Mouse (Mus musculus) spleen, postnatal 36 days (tissue): ENCODE data around the gene Atp11a.

Experiments
- DNase-seq, 2 experiments: peaks; one replicate each; pipeline ENCODE4 v3.0.0; 2022; ENCODE audit warnings: low spot score in 2 of 2, mixed read lengths in 1 of 2

Gene Atp11a

DNA sequence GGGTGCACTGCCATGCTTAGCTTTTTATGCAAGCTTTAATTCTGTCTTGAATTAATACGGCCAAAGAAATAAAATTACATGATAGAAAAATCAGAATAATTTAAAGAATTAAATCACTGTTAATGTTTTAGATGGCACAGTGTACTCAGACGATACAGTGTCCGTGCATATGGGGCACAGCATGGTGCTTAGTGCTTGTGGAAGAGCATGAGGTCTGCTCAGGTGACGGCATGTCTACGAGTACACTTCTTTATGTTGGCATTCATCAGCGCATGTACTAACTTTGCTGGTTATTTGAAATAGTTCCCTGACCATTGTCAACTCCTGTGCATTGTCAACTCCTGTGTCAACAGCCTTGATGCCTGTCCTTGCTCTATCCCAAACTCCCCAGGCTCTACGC, 12.5 kb downstream of the Atp11a start:
- DNase-seq = no peak

DNA sequence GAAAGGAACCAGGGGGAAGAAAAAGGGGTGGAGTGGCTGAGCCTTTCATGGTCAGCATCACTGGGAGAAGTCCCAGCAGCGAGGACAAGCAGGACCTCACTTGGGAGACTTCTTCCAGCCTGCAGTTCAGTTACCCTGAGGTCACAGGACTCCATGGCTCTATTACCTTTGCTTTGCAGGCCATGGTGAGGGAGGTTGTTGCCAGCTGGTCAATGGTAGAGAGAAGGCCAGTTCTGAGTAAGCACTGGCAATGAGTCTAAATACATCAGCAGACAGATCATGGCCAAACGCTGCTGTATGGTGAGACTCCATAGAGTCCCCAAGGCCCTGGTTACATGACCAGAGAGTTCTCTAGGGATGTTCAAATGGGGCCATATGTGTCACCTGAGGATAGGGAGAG, 15.5 kb downstream of the Atp11a start:
- no peak for DNase-seq

DNA sequence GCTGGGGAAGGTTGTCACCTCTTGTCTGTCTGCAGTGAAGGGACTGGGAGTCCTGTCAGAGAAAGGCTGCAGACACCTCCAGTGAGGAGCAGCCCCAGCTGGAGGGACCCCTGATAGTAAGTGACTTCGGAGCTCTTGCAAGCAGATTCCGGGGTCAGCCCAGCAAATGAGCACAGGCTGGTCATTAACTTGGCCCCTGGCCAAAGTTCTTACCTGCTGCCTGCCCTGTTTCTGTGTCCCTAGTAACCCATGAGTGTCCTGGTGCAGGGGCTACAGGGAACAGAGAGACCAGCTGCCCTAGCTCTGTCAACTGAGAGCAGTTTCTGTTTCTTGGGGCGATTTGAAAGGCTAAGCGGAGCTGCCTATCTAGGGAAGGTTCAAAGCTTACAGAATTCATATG, 17.1 kb downstream of the Atp11a start:
- no peak for DNase-seq

DNA sequence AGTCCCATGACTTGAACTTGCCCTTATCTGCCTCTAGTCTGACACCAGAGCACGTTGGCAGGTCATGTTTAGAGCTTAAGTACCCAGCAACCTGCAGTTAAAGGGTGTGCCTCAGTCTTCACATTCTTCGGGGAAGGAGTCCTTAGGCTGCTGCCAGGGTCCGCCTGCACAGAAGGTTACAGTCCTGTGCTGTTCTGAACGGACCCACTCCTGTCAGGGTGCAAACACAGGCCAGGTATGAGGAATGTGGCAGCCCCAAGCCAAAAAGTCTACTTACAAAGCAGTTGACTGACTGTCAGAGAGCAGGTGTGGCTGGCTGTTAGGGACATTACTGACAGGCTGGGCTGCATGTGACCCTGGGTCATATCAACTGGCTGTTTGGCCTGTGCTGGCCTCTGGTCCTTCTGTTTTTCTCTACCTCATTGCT, 18.1 kb downstream of the Atp11a start:
- DNase-seq = no peak

DNA sequence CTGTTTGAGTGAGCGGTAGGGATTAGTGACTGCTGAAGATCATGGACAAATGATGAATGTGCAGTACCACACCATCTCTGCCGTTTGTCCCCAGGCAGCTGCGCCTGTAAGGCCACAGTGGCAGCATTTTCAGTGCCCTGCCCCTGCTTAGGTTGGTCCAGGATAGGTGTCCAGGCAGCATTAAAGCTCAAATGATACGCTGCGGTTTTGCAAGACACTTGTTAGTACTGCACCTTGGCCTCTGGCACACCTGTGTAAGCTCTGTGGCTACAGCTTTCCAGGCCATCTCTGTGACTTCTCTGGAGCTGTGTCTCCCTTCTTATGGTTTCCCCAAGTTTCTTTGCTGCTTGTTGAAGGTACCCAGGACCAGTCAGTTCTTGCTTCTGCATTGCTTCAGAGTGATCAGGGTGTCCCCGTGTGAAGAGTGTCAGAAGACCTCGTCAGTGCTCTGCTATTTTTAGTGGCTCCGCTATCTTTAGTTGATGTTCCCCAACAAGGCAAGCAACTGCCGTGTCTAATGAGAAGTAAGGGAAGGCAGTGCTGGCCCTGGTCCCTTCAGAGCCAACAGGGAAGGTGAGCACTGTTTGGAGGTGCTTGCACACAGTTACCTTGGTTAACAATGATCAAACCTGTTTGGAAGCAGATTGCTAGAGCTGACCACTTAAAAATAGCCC, 18.6 kb downstream of the Atp11a start:
- DNase-seq = no peak

DNA sequence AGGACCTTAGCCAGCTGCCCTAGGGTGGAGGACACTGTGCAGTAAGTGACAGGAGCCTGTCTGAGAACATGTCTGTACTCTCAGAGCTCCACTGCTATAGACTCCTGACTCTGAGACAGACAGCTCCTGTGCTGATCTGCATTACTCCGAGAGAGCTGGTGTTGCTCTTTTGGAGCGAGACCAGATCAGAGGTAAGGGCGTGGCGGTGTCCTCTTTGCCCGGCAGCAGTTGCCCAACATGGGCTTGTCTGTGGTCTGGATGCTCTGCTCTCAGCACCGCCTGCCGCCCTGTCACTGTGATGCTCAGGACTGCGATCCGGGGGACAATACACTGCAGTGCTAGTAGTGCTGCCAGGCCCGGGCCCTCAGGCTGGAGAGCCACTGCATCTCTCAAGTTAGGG, 19.4 kb downstream of the Atp11a start:
- no peak for DNase-seq

DNA sequence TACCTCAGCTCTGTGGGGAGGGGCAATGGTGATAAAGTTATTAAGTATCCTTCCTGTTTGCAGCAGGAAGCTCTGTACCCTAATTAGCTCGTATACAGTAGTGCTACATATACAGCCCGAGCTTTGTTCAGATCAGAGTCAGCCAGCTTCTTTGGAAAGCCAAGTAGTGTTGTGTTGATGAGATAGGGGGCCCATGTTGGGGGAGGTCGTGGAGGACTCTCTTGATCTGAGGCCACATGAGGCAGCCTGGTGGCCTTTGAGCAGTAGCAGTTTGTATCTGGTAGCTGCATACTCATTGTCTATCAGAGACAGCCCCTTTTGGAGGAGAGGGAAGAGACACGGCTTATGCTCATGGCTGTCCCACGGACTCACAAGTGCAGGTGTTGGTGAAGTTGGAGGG, 20.4 kb downstream of the Atp11a start:
- DNase-seq = no peak

DNA sequence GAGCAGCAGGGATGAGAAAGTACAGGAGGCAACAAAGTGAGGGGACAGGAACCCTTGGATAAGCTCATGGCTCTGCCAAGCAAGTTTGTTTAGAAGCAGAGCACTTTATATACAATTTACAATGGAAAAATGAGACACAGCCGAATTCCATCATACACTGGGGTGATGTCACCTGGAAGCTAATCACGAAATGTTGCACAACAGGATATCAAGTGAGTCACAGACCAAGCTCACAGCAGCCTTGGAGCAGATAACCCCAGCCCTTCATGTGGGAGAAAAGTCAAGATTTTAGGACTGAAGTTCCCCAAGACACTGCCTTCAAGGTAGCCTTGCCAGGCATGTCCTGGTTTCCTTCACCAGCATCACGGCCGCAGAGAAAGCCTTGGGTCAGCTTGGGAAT, 22.7 kb downstream of the Atp11a start:
- no peak for DNase-seq

DNA sequence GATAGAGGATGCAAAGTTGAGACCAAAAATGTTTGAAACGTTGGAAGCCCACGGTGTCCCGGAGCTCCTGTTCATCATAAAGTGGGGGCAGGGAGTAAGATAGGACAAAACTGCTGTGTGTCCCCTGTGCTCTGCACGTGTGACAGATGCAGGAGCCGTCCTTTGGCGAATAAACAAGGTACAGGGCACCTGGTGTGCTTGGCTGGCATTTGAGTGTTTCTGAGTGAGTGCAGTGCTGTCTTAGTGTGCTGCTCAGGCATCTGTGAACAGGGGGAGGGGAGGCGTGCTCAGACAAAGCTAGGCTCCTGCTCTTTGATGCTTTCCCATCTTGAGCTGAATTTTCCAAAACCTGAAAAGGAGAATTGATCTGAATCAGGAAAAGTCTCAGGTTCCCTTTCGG, 28.7 kb downstream of the Atp11a start:
- DNase-seq = no peak

DNA sequence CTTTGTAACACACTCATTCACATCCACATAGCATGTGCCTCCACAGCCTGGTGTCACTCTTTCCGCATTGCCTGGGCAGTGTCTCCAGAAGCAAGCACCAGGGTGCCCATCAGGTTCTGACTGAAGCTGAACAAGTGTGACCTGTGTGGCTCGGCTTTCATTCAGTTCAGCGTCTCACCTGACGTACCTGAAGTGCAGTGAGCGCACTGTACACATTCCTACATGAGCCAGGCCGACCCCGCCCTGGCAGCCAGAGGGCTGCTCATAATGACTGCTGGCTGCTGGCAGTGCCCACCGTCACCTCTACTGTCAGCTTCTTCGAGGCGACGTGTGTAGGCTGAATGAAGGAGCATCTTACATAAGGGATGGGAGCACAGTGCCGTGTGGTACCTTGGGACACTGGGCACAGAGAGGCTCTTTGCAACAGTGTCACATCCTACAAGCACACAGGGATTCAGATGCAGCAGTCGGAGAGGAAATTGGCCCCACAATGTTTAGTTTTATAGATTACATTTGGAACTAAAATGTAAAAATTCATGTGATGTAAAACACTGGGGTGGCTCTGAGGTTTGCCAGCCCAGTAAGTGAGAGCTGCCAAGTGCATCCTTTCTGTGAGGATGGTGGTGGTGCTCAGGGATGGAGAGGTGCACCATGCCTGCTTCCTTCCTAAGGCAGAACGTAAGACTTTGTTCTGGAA, 29.6 kb downstream of the Atp11a start:
- DNase-seq = no peak

DNA sequence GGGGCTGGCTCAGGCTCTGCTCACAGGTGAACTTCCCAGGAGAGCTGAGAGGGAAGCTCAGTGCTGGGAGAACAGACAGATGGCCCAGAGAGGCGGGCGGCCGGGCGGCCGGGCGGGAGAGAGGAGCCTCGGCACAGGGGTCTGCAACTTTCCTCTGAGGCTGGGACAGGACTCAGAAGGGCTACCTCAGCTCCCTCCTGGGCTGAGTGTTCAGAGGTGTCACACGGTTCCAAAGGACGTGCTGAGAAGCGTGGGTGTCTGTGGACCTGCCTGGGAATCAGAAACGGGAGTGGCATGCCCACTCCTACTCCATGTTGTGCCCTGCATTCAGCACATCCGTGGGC, 30.1 kb downstream of the Atp11a start:
- DNase-seq = no peak

DNA sequence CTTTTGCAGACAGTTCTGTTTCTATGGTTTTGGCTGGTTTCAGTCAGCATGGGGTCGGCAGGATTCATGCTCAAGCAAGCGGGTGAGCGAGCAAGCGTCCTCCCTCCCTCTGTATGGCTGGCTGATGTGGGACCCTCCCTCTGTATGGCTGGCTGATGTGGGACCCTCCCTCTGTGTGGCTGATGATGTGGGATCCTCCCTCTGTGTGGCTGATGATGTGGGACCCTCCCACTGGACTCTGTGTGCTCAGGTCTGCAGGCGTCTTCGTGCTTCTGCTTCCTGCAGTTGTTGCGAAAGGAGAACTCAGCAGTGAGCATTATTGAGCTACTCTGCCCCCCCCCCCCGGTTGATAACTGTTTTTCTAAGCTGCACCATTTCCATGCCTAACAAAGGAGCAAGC, 30.6 kb downstream of the Atp11a start:
- DNase-seq = no peak

DNA sequence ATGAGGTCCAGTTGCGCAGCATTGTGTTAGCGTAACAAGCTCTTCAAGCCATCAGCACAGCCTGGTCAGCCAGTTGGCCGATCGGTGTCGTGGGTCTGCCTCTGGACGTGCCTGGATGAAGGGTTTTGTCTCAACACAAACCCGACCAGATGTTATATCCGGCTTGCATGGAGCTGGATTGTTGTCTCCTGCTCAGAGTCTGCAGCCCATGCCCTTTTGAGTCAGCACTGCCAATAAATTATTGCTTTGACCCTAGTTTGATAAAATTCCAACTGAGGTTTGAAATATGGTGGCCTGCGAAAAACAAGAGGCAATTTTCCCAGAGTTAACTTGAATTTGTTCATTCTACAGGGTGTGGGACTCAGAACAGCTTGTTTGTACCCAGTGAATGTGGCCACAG, 31.9 kb downstream of the Atp11a start:
- DNase-seq = no peak

DNA sequence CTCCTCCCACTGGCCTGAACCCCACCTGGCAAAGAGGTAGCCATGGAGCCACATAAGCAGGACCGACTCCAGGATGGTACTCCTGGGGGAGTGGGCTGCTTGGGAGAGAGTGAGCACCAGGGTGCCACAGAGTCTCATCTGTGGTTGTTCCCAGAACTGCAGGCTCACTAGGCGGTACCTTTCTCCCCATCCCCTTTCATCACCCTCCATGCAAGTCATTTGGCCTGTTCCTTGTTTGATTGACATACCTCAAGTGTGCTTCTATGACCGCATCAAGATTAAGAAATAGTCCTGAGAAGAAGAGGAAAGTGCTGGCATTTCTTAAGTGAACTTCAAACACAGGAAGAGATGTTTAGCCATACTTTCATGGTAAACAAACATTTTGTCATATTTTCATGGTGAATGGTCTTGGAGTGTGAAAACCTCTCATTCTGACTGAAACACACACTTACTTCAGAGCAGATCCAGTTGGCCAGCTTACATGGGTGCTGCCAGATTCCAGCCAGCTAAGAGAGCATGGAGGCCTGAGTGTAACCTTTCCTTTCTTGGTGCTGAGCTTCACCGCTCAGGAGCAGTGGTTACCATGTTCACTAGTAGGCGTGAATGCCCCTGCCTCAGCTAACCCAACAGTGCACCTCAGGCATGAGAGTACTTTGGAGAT, 38.3 kb downstream of the Atp11a start:
- DNase-seq = no peak

DNA sequence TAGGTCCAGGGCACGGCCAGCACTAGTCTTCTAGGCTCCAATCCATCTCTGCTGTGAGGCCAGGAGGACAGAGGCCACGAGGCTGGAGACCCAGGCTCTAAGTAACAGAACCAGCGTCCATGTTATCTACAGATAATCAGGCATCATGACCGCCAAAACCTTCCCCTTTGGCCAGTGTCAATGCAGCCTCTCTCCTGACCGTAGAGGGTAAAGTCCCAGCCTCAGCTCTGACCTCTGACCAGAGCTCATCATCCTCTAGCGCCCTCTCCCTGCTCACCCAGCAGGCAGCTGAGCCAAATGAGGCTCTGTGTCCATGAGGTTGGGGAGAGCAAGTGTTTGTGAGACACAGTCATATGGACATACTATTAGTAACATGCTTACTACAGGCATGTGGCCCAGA, 42.3 kb downstream of the Atp11a start:
- no peak for DNase-seq

DNA sequence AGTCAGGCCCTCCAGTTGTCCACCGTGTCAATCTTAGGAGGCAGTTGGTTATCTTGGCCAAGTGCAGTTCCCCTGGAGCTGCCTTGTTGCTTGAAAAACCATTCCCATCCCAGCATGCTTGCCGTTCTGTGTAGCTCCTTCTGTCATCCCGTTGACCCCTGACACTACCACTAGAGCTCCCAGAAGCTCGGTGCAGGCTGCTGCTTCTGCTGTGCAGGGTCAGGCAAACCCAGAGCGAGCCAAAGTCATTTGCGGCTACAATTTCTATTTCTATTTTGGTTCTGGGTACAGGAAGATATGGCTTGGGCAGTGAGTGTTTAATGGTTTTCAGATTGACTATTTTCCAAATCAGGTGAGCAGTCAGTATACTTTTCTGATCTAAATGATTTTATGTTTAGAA, 43.0 kb downstream of the Atp11a start:
- DNase-seq = no peak

DNA sequence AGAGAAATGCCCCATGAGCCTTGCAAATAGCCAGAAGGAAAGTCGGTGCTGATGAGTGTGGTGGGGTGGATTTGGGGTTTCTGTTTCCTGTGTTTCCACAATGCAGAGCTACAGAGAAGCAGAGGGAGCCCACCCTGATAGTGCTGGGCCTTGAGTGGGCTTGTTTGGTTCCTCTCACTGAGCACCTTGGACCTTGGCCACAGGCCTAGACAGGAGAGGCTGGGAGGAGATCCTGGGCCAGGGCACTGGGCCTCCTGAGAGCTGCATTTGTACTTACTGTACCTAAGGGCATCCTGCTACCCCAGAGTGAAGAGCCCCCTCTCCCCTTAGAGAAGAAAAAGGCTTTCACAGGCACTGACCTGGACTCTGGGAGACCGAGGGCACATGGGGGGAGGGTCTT, 43.4 kb downstream of the Atp11a start:
- no peak for DNase-seq

DNA sequence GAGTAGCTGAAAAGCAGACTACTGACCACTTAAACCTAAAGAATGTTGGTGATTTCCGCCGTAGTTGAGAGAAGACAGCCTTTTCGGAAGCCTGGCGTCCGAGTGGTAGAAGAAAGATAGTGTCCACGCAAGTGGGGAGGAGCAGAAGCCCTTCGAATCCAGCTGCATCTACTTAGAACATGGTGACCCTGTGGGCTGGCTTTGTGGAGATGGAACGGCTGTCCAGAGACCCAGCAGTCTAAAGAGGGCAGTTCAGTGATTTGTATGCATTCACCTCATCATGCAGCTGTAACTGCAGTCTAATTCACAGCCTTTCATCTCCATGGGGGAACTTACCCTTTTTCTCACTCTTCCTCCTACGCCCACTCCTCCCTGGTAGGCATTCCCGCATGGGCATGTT, 44.8 kb downstream of the Atp11a start:
- no peak for DNase-seq

DNA sequence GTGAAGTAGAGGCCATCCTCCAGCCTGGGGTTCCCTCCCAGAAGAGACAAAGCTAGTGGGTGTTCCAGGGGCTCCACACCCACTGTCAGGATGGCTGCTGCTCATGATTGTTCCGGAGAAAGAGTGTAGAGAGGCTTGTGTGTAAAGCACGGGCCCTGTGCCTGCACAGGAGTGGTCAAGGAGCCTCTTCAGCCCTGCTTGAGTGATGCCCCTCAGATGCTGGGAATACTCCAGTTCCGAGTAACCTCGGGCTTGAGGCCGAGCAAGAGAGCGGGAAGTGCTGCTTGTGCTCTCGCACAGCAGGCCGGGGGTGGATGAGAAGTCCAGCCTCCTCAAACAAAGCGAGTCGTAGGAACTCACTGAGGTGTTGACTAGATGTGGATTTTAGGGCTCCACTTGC, 46.3 kb downstream of the Atp11a start:
- no peak for DNase-seq

DNA sequence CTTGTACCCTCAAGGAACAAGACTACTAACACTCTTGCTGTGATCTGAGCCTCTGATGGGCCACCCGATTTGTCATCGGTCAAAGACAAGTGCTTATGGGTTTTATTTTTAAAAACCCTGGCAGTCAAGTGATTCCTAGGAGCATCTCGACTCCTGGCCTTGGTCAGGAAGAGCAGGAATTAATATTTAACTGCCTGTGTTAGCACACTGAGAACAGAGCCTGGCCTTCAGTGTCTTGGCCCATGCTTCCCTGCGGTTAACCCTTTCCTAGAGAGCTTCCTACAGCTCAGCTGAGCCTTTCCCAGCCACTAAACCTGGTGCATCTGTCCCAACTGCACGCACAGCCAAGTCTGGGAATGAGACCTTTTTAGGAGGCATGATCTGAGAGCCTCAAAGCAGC, 48.1 kb downstream of the Atp11a start:
- no peak for DNase-seq

DNA sequence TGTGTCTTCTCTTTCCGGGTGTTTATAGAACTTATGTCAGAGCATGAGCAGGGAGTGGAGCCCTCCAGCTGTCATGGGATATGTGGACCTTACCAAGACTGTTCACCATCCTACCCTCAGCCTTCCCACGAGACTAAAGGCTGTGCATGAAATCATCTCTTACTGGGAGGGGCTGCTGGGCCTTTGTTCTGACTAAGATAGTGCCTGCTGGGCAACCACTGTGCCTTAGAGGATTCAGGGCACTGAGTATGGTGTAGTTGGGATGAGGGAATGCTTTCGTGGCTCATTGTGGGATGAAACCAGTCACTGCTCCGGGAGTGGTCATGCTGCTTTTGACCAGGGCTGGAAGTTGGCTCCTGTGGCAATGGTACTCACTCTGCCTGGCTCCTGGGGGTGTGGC, 48.8 kb downstream of the Atp11a start:
- no peak for DNase-seq

DNA sequence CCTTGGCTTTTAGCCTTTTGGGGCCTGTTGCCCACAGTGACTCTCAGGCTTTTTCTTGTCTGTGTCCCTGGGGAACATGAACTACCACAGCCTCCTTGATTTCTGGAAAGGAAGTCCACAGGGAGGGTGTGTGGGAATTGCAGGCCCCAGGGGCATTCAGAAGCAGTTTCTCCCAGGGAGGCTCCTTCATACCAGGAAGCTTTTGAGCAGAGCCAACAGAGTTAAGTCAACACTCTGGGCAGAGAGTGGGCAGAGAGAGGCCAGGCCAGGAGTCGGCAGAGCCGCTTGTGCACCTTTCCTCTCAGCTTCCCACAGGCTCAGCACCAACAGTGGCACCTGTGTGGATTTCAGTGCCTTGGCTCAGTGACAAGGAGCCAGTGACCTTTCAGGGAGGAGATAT, 51.2 kb downstream of the Atp11a start:
- no peak for DNase-seq

DNA sequence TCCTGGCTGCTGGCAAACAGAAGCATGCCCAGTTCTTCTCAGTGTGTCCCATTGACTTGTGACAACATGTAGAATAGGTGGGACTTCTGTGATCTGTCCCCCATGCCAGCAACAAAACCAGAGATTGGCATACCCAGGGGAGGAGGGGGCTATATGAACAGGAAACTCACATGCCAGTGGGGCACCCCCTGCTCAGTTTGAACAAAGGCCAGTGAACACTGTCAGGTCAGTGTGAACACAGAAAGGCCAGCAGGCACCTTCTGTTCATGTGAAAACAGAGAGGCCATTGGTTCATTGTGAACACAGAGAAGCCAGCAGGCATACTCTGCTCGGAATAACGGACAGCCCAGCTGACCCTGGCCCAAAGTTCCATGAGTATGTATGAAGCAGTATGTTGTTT, 52.7 kb downstream of the Atp11a start:
- DNase-seq = no peak
